Mouse (Mus musculus) embryonic facial prominence, embryonic 11.5 days (tissue): ENCODE results near the gene Prkar2a. TPM values are rescaled to one million over a fixed set of nuclear protein-coding genes. Genes with fewer than 3 reads are reported as not detected.
A peak's percentile ranks its signal among the peaks of the same experiment; 100 is the strongest.
"Not testable (repeated sequence)": the region's sequence is repeated elsewhere in the genome, so short reads cannot be mapped to it uniquely, and the experiment has no call there.

Experiments
- ATAC-seq: fragments of 200-750 bp; cut with Nextera tagmentation; replicated peaks from 2 replicates; pipeline ENCODE4 v1.8.0; 2017; ENCODE audit warnings: low read depth; ENCODE audit not compliant: insufficient number of reproducible peaks, low FRiP score, low TSS enrichment
- DNase-seq: peaks from one replicate; pipeline ENCODE4 v3.0.0-alpha.2; 2015; ENCODE audit warnings: low spot score
- H3K27ac ChIP-seq: fragments of 300-500 bp; sonication (generic); replicated peaks from 2 replicates; pipeline ENCODE4 v1.5.1; 2014; ENCODE audit warnings: mild to moderate bottlenecking, low read depth, low read length, control low read depth
- H3K27me3 ChIP-seq: fragments of 300-500 bp; sonication (generic); 2 replicates; pipeline ENCODE4 v1.6.1; 2014; ENCODE audit warnings: mild to moderate bottlenecking, low read length, moderate library complexity, mixed read lengths; ENCODE audit not compliant: control insufficient read depth, insufficient read depth
- H3K36me3 ChIP-seq: fragments of 300-500 bp; sonication (generic); replicated peaks from 2 replicates; pipeline ENCODE4 v1.6.1; 2014; ENCODE audit warnings: low read depth, mild to moderate bottlenecking, low read length, moderate library complexity, mixed read lengths; ENCODE audit not compliant: control insufficient read depth, insufficient read depth
- H3K4me1 ChIP-seq: fragments of 300-500 bp; sonication (generic); 2 replicates; pipeline ENCODE4 v1.6.1; 2014; ENCODE audit warnings: low read length, mixed read lengths; ENCODE audit not compliant: control insufficient read depth, insufficient read depth
- H3K4me2 ChIP-seq: fragments of 300-500 bp; sonication (generic); 2 replicates; pipeline ENCODE4 v1.6.1; 2014; ENCODE audit warnings: low read depth, mild to moderate bottlenecking, control low read depth, low read length, moderate library complexity
- H3K4me3 ChIP-seq: fragments of 300-500 bp; sonication (generic); 2 replicates; pipeline ENCODE4 v1.5.1; 2014; ENCODE audit warnings: low read depth, low read length, control low read depth
- H3K9ac ChIP-seq: fragments of 300-500 bp; sonication (generic); replicated peaks from 2 replicates; pipeline ENCODE4 v1.6.1; 2014; ENCODE audit warnings: mild to moderate bottlenecking, control low read depth, low read length
- H3K9me3 ChIP-seq: fragments of 300-500 bp; sonication (generic); replicated peaks from 2 replicates; pipeline ENCODE4 v1.6.1; 2016; ENCODE audit warnings: mild to moderate bottlenecking, low read length, inconsistent platforms, mixed read lengths; ENCODE audit not compliant: control insufficient read depth
- WGBS: fragments of 180-500 bp; shearing (Covaris S2); extraction: QIAGEN DNeasy Blood & Tissue Kit; methylation state at CpG from one replicate; pipeline ENCODE4 v1.1.7; 2014; 5-methylcytosine and 5-hydroxymethylcytosine counted together
- polyA plus RNA-seq: library from polyadenylated mRNA; unstranded; fragments of >200 nt; fragmentation: Nextera tagmentation; extraction: Ambion mirVana; gene quantifications from 2 replicates; pipeline ENCODE4 v1.2.1, GENCODE M21; 2014

Prkar2a gene
- polyA plus RNA-seq: 36.2 and 37.9 TPM in 2 replicates

- no peaks in the 10 kb centered on the region for H3K27me3 ChIP-seq
- H3K4me3 ChIP-seq: no peak within 1 kb of the TSS
- H3K4me1 ChIP-seq: peaks cover 3% of the 10 kb centered on the region; the same call in 1 of the 2 replicates
- ATAC-seq (no peak), DNase-seq (peak; percentile 52)
- no peak within 1 kb of the TSS for H3K9ac ChIP-seq
- no peak within 1 kb of the TSS for H3K27ac ChIP-seq
- 73% methylated on average over 1 of the region's 1 CpGs for WGBS
- no peaks in the 10 kb centered on the region for H3K9me3 ChIP-seq
- H3K4me2 ChIP-seq: no peak within 1 kb of the TSS
- H3K36me3 ChIP-seq: no peaks in the 10 kb centered on the region
Observed at GRCm38 (mm10) chr9:108689106-108689505, at the start of gene Prkar2a. Prkar2a (plus strand) TSS chr9:108689314.

- DNase-seq (no peak), ATAC-seq (no peak)
- H3K9me3 ChIP-seq: no peaks in the 10 kb centered on the region
- no peak overlapping the region for H3K4me2 ChIP-seq
- no peak overlapping the region for H3K27ac ChIP-seq
- H3K4me3 ChIP-seq: no peak overlapping the region
- H3K4me1 ChIP-seq: no peaks in the 10 kb centered on the region
- no peaks in the 10 kb centered on the region for H3K36me3 ChIP-seq
- H3K27me3 ChIP-seq: no peaks in the 10 kb centered on the region
- H3K9ac ChIP-seq: no peak overlapping the region
- WGBS: 89% methylated on average over 2 of the region's 2 CpGs
Observed at GRCm38 (mm10) chr9:108639825-108640224, 49.3 kb upstream of the Prkar2a start.

- H3K9me3 ChIP-seq: no peaks in the 10 kb centered on the region
- ATAC-seq (no peak), DNase-seq (no peak)
- H3K4me3 ChIP-seq: peak overlapping the region; percentile 68
- no peaks in the 10 kb centered on the region for H3K27me3 ChIP-seq
- no peaks in the 10 kb centered on the region; the same call in 1 of the 2 replicates for H3K4me1 ChIP-seq
- 49% methylated on average over 10 of the region's 10 CpGs for WGBS
- H3K9ac ChIP-seq: peak overlapping the region; percentile 72
- H3K27ac ChIP-seq: no peak overlapping the region
- peak overlapping the region; percentile 84 for H3K4me2 ChIP-seq
- no peaks in the 10 kb centered on the region for H3K36me3 ChIP-seq
Observed at GRCm38 (mm10) chr9:108648166-108648565, 40.9 kb upstream of the Prkar2a start.

GRCm38 (mm10) chr9:108648611-108649560, 40.2 kb upstream of the Prkar2a start, which contains the start of gene Arih2:
Arih2 (minus strand) TSS chr9:108649386.
- H3K4me2 ChIP-seq: peak within 1 kb of the TSS; percentile 84
- WGBS: under 1% methylated on average over 98 of the region's 112 CpGs
- no peaks in the 10 kb centered on the region for H3K27me3 ChIP-seq
- peak within 1 kb of the TSS; percentile 68 for H3K4me3 ChIP-seq
- no peaks in the 10 kb centered on the region for H3K36me3 ChIP-seq
- H3K27ac ChIP-seq: peak within 1 kb of the TSS; percentile 75
- no peaks in the 10 kb centered on the region; the same call in 1 of the 2 replicates for H3K4me1 ChIP-seq
- peak within 1 kb of the TSS; percentile 72 for H3K9ac ChIP-seq
- DNase-seq (peak; percentile 96), ATAC-seq (peak; percentile 96)
- no peaks in the 10 kb centered on the region for H3K9me3 ChIP-seq

- Histone ChIP-seq H3K27me3 (no peaks in the 10 kb centered on the region), H3K27ac (peak overlapping the region; percentile 75; the same call in 1 of the 2 replicates), H3K4me1 (no peaks in the 10 kb centered on the region; the same call in 1 of the 2 replicates), H3K4me2 (peak overlapping the region; percentile 64), H3K4me3 (peak overlapping the region; percentile 68), H3K36me3 (no peaks in the 10 kb centered on the region), H3K9me3 (no peaks in the 10 kb centered on the region), H3K9ac (peak overlapping the region; percentile 72)
- peak; percentile 9; the same call in 1 of the 2 replicates for ATAC-seq
- DNase-seq: no peak
- WGBS: 33% methylated on average over 29 of the region's 29 CpGs
Observed at GRCm38 (mm10) chr9:108649561-108650440, 39.3 kb upstream of the Prkar2a start.

- no peaks in the 10 kb centered on the region for H3K9me3 ChIP-seq
- no peaks in the 10 kb centered on the region; the same call in 1 of the 2 replicates for H3K4me1 ChIP-seq
- no peaks in the 10 kb centered on the region for H3K36me3 ChIP-seq
- no peak overlapping the region for H3K4me3 ChIP-seq
- no peaks in the 10 kb centered on the region for H3K27me3 ChIP-seq
- no peak for DNase-seq
- no peak overlapping the region for H3K27ac ChIP-seq
- no peak overlapping the region for H3K9ac ChIP-seq
- H3K4me2 ChIP-seq: no peak overlapping the region
- WGBS: 79% methylated on average over 10 of the region's 10 CpGs
- no peak for ATAC-seq
Observed at GRCm38 (mm10) chr9:108654566-108655464, 34.3 kb upstream of the Prkar2a start.

- not testable (repeated sequence) for H3K4me2 ChIP-seq, H3K9me3 ChIP-seq, ATAC-seq, H3K9ac ChIP-seq, DNase-seq, H3K36me3 ChIP-seq, H3K27ac ChIP-seq, H3K27me3 ChIP-seq, H3K4me3 ChIP-seq, H3K4me1 ChIP-seq
- WGBS: 78% methylated on average over 7 of the region's 7 CpGs
Observed at GRCm38 (mm10) chr9:108655865-108656264, 33.2 kb upstream of the Prkar2a start.
